Mouse (Mus musculus): Measurements from ENCODE around the gene Snx30.

Snx30 gene

DNA sequence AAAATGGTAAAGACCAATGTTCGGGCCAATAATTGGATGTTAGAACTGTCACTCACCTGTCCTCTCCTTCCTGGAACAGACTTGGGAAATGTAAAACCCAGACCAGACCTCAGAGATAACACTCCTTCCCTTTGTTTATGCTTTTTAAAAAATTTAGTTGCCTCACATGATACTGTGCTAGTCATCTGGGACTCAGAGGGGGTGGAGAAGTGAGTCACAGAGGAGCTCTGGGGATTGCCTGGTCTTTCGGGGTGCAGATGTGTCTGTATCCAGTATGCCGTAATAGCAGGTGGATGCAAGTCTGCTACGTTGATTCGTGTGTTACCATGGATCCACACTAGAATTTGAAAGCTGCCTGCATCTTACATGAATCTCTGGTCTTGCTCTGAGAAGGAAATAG is 87.1 kb downstream of the Snx30 start:
- in situ Hi-C loops (cut with MboI; ENCODE audit: unreplicated experiment in 2 of 2), result no loop called here

DNA sequence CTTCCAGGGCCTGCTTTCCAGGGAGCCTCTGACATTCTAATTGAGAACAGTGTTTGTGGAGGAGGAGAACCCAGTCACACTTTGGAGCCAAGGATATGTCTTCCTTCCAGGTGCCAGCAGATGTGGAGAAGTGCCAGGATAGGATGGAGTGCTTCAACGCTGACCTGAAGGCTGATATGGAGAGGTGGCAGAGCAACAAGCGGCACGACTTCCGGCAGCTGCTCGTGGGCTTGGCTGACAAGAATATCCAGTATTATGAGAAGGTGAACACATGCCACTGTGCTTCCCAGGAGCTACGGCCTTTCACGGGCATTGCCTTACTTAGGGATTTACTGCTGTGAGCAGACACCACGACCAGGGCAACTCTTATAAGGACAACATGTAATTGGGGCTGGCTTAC is 88.8 kb downstream of the Snx30 start:
- in situ Hi-C loops (cut with MboI; ENCODE audit: unreplicated experiment in 2 of 2), result no loop called here

DNA sequence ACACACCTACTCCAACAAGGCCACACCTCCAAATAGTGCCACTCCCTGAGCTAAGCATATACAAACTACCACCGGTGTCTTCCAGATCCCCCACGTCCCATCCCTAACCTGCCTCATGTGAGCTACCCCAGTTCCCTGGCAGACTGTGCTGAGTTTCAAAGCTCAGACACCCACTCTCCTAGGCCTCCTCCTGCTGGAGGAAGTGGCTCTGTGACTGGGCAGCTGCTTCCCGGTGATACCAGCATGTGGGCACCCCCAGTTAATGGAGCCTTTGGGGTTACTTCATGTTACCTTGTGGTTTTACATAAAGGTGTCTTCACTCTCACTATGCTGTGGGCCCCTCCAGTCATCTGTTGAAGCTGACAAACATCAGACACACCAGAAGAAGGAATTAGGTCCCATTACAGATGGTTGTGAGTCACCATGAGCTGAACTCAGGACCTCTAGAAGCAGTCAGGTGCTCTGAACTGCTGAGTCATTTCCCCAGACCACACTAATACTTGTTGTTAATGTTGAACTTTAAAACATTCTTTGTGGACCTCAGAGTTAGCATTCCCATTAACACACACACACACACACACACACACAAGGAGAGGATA is 89.4 kb downstream of the Snx30 start:
- in situ Hi-C loops (cut with MboI; ENCODE audit: unreplicated experiment in 2 of 2), result no loop called here

DNA sequence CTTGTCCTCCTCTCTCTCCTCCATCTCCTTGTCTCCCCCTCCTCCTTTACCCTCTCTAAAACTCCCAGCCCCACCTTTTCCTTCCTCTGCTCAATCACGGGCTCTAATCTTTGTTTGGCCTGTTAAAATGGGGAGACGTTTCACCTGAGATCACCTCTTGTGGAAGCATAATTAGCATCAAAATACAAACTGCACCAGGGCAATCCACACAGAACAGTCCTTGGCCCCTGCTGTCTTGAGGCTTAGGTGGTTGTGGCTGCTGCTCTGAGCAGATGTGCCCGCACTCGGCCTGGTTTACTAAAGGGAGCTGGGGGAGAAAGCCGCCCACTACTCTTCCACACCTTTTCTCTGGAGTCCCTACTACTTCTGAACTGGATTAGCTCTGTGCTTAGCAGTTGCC is 90.4 kb downstream of the Snx30 start:
- in situ Hi-C loops (cut with MboI; ENCODE audit: unreplicated experiment in 2 of 2), result no loop called here

DNA sequence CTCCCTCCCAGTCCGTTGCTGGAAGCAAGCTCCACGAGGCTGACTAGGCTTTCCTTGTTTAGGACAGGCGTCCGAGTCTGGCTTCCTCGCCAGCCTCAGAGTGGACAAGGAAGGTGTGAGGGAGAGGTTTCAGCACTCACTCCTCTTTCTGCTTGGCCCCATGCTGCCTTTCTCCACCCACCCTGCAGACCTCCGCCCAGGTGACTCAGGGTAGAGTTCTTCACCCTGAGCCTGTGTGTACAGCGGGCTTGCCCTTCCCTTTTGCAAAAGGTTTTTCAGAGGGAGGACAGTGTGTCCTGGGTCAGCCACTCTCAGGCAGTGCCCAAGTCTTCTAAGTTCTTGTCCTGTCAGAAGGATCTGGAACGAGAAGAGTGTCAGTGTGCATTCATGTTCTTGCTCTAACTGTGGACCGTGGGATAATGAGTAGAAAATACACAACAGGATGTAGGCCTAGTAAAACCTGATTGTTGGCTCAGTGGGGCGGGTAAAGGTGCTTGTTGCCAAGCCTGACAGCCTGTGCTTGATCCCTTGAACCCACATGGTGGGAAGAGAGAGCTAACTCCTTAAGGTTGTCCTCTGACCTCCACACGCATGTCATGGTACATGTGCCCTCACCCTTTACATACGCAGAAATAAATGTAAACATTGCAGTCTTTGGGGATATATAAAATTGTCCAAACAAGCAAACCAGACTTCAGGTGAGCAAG is 92.3 kb downstream of the Snx30 start:
- in situ Hi-C loops (cut with MboI; ENCODE audit: unreplicated experiment in 2 of 2), result no loop called here

DNA sequence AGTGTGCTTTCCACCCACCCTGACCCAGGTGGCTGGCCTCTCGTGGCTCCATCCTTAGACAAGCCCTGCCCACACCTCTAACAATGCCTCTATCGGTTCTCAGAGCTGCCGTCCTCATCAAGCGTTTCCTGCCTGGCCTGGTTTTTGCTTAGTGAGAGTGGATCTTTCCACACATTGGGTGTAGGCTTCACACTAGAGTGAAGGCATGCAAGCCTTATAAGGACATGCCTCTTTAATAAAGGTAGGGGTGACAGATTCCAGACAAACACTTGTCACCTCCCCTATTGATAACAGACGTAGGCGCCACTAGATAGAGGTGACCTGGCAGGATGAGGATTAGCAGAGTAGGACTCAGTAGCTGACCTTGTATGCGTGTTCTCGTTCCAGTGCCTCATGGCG is 92.9 kb downstream of the Snx30 start:
- in situ Hi-C loops (cut with MboI; ENCODE audit: unreplicated experiment in 2 of 2), result no loop called here

DNA sequence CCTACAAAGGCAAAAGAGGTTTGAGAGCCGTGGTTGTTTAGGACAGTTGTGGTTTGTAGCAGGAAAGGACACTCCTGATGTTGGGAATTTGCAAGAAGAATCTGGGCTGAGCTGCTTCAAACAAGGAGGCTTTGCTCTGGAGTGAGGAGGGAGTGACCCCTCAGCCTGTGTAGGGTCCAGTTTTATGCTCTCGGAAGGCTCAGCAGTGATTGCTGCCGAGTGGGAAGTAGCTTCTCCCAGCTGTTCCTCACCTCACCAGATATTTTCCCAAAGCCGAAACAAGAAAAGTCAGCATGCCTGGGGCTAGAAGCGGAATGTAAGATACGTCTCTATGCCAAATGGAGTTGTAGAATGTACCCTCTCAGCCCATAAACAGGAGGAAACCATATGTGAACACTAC is 96.2 kb downstream of the Snx30 start:
- in situ Hi-C loops (cut with MboI; ENCODE audit: unreplicated experiment in 2 of 2), result no loop called here

DNA sequence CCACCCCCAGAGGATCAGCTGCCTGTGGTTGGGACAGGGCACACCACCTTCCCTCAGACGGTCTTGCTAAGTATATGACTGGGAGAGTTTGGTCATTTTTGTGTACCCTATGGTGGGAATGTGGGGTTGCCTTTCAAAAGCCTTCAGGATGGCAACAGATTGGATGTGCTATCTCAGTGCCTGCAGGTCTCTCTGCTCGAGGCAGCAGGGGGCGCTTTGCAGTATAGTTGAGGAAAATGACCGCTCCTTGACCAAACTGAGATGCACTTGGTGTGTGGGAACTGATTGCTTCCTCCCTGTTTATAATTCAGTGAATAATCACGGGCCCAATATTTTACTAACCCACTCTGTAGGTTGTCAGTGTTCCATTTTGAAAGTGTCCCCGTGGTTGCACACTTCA is 96.9 kb downstream of the Snx30 start:
- in situ Hi-C loops (cut with MboI; ENCODE audit: unreplicated experiment in 2 of 2), result no loop called here

DNA sequence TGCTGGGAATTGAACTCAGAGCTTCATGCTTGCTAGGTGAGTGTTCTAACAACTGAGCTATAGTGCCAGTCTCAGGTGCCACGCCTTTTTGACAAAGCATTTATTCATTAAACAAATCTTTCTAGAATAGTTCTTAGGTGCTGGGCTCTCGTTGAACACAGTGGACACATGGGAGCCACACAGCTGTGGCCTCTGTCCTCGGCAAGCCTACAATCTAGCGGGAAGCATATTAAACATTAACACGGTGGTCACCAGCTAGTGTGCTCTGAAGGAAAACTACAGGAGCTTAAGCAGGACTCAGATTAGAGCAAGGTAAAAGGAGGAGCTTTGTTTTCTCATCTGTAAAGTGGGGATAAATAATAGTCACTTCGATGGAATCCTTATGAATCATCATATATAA is 101.5 kb downstream of the Snx30 start:
- in situ Hi-C loops (cut with MboI; ENCODE audit: unreplicated experiment in 2 of 2), result no loop called here

DNA sequence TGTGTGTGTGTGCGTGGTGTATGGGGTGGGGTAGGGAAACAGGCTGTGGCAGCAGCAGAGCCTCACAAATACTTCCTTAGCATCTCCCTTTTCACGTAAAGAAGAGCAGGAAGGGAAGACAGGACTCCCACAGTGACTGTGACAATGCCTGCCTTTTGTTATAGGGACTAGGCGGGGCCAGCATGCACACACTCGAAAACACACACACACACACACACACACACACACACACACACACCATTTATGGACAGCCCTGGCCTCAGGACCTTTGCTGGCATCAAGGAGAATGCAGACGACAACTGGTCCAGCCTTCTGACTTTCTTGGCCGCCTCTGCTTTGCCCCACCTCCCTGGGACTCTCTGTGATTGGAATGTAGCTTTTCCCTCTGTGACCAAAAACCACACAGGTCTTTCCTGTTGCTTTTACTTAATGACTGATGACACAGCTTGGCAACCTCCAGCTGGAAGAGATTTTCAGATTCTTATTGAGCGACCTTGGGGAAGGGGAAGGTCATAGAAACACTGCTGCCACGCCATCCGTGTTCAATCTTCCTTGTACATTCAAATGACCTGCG is 102.1 kb downstream of the Snx30 start:
- in situ Hi-C loops (cut with MboI; ENCODE audit: unreplicated experiment in 2 of 2), result no loop called here

DNA sequence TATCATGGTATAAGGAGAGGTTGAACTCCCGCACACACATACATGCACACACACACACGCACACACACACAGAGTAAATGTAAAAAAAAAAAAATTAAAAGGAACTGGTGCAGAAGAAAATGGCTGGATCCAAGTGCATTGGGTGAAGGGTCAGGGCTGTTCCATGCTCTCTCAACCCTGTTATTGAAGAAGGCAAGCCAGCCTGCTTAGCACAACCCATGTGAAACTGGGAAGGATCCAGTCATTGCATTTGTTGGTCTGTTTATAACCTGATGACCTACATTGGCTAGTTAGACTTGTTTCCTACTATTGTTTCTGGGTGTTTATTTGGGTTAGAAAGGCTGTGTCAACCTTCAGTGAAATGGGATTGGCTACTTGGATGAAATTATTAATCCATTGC is 103.1 kb downstream of the Snx30 start:
- in situ Hi-C loops (cut with MboI; ENCODE audit: unreplicated experiment in 2 of 2), result no loop called here

DNA sequence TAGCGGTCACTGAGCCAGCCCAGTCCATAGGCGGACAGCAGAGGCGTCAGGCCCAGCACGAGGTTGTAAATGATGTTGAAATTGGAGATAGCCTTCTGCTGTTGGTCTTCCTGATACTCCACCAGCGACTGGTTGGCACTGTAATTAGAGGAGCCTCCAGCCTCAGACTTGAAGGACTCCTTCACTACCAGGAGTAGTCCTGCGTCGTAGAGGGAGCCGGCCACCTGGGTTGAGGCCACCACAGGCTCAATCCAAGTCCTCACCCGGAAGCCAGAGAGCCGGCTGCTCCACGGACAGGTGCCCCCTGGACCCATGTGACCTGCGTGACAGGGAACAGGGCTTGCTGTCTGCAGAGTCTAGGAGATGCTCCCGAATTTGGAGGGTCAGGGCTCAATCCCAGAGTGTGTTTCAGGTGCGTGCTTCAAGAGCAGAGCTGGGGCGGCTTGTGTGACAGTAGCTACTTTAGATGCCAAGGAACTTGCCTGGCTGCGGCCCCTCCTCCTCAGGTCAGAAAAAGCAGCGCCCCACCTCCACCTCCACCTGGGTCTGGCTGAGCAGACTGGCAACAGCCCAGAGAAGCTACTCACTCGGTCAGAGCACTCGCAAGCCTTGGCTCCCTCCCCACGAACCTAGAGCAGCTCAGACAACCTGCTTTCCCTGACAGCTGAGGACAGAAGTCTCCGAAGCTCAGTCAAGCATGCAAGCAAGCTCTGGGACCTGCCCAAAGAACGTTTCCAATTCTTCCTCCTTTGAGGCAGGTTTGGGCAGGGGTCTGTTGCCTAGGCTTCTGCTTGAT is 109.2 kb downstream of the Snx30 start, which contains the start of gene Slc46a2:
TSS of gene Slc46a2 (minus strand) at position 449 of the 796 bp plus-strand sequence.
- in situ Hi-C loops (cut with MboI; ENCODE audit: unreplicated experiment in 2 of 2), result loop anchor here in 1 of 2 experiments (5.0 kb wide), 1 partner anchor 38 kb away; no protein-coding TSS in a partner anchor

DNA sequence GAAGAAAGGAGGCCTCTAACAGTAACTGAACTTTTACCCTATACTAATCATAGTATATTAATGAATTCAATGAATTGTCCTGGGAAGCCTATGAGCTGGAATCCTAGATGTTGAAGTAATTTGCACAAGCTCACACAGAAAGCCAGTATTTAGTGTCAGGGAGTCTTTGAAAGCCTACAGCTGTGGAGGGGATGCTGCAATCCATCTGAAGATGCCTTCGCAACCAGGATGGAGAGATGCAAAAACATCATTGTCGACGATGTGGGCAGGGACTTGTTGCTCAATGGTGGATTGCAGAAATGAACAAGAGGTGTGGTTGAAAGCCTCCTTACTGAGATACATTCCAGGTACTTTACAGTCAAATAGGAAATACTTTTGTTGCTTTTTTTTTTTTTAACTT is 112.3 kb downstream of the Snx30 start:
- in situ Hi-C loops (cut with MboI; ENCODE audit: unreplicated experiment in 2 of 2), result no loop called here

DNA sequence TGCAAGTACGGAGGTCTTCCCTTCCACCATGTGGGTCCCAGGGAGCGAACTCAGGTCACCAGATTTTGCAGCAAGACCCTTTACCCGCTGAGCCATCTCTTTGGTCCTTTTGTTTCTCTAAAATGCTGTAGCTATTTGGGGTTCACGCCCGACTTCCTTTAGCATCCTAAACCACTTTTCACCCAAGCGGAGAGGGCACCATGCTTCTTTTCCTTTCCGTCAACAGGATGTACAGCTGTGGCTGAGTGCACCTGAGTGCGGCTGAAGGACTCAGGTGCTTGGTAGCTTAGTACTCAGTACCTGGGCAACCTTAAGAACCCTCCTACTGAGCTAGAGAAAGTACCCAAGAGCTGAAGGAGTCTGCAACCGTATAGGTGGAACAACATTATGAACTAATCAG is 119.4 kb downstream of the Snx30 start:
- in situ Hi-C loops (cut with MboI; ENCODE audit: unreplicated experiment in 2 of 2), result loop anchor here (5.0 to 10.0 kb wide), 4 partner anchors 133 to 313 kb away; no protein-coding TSS in a partner anchor

DNA sequence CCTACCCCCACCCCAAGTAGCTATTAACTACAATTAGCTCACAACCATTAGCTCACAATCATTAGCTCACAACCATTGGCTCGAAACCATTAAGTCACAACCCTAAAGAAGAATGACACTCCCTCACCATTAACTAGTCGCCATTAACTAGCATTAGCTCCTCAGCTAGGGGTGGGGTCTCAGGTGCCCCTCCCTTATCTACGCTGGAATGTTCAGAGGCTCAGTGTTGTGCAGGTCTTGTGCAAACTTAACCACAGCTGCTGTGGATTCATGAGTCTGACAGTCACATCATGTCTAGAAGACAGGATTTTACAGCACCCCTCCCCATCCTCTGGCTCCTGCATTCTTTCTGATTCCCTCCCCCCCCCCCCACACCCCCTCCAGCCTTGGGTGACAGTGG is 122.0 kb downstream of the Snx30 start:
- in situ Hi-C loops (cut with MboI; ENCODE audit: unreplicated experiment in 2 of 2), result loop anchor here (5.0 to 10.0 kb wide), 4 partner anchors 135 to 315 kb away; no protein-coding TSS in a partner anchor

DNA sequence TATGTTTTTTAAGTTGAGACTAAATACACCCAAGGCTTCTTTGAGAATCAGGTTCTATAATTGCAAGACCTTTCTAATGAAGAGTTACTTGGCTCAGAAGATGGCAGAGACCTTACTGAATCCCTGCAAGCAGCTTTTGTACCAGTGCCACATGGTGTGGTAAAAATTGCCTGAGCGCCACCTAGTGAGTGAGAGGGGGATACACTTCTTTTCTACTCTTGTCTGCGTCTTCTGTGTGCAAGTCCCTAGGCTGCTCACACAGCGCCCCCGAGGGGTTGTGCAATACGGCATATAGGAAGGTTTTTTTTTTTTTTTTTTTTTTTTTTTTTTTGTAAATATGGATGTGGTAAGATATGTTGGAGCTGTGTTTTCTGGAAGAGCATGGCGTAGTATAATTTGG is 122.7 kb downstream of the Snx30 start:
- in situ Hi-C loops (cut with MboI; ENCODE audit: unreplicated experiment in 2 of 2), result loop anchor here (5.0 to 10.0 kb wide), 4 partner anchors 136 to 316 kb away; no protein-coding TSS in a partner anchor

DNA sequence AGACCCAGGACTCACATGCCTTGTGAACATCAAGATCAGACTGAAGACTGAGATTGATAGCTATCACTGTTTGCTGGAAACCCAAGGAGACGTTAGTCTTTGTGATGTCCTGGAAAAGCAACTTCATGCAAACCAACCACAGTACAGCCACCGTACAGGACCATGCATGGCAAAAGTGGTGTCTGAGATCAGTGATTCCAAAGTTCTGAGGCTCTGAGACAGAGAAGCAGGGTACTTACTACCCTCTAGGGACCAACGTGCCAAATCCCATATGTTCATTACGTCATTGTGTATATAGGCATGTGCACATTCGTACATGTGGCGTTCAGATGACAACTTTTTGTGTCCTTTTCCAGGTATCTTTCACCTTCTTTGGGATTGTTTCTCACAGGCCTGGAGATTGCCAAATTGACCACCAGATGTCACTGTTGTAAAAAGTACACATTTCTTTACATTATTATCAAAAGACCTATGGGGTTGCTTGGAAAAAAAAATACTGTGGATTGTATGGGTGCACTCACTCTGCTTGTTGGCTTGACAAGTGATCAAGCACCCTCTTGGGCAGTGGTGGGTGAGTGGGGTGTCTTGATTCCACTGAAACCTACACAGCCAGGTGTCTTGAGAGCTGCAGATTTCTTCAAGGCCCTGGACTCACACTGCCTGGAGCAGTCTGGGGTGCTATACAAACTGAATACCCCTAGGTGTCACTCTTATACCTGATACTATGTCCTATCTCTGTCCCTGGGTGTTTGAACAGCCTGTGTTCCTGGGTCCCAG is 127.1 kb downstream of the Snx30 start:
- in situ Hi-C loops (cut with MboI; ENCODE audit: unreplicated experiment in 2 of 2), result no loop called here

DNA sequence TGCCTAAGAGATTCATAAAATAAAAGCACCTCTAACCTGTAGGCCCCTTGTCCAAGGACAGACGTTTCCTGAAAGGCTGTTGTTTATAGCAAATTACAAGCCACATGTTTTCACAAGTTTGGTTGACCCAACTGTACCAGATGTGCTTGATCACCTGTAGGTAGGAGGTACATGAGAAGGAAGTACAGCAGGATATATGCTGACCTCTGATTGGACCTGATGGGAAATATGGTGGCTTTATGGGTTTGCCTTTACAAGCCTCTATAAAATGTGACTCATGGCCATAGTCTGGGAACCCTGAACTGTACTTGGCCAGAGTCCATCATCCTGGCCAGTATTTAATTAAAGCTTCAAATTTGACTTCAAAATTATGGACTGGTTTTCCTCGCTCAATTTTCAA is 131.9 kb downstream of the Snx30 start:
- in situ Hi-C loops (cut with MboI; ENCODE audit: unreplicated experiment in 2 of 2), result no loop called here
